Mouse (Mus musculus): ENCODE data around the gene Dhx40. TPM values are rescaled to one million over a fixed set of nuclear protein-coding genes. Genes with fewer than 3 reads are reported as not detected.
A peak's percentile ranks its signal among the peaks of the same experiment; 100 is the strongest.
"Not testable (repeated sequence)": the region's sequence is repeated elsewhere in the genome, so short reads cannot be mapped to it uniquely, and the experiment has no call there.

Dhx40 gene
- total RNA-seq, 4 experiments from 2014 or later = 25.2 to 34.7 (median 29.0) TPM

GRCm38 (mm10) chr11:86756156-86757141, 51.1 kb downstream of the Dhx40 start:
- DNase-seq (ENCODE audit: low spot score in 2 of 2) = peak; percentile 51 to 64

GRCm38 (mm10) chr11:86752404-86752803, 55.1 kb downstream of the Dhx40 start:
- DNase-seq (ENCODE audit: low spot score in 2 of 2) = no peak

DNA sequence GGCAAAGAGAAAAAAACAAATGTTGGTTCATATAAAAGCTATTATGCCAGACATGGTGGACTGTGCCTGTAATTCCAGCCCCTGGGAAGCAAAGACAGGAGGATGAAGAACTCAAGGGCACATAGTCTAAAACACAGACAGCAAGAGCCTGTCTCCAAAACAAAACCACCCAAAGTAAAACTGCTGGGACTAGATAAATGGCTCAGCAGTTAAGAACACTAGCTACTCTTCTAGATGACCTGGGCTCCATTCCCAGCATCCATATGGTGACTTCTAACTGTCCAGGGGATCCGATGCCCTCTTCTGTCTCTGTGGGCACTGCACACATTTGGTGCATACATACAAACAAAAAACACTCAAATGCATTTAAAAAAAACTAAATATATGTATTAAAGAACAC, 56.5 kb downstream of the Dhx40 start:
- no peak for DNase-seq (ENCODE audit: low spot score in 2 of 2)

GRCm38 (mm10) chr11:86749776-86750423, 57.6 kb downstream of the Dhx40 start:
- DNase-seq (ENCODE audit: low spot score in 2 of 2) = no peak

DNA sequence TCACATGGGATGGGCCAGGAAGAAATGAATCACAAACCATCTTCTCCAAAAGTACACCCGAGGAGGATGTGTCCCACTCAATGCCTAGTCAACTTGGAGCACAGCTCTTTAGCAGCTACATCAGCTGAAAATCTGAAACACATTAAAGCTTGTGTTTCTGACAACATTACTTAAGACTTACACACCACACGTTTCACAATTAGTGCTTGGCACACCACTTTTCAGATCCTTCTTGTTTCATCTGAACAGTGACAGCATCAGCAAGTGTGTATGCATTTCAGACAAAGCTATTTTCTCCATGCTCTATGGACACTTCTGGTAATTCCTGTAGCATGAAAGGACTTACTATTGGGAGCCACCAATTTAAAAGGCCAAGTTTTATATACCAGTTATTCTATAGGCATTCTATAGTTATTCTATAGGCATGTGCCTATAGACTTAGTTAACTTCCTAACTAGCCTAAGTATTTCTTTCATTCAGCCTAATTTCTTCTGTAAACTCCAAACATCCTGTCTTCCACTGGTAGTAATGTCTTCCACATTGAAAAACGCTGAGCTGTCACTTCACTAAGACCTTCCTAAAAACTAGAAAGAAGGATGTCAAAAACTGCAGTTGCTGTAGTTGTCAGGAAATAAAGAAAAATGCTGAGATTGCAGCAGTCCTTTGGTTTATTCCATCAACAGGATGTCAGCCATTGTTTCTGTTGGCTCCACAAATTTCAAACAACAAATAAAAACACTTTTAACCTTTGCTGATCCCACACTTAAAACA, 61.7 kb downstream of the Dhx40 start:
- DNase-seq (ENCODE audit: low spot score in 2 of 2) = no peak

DNA sequence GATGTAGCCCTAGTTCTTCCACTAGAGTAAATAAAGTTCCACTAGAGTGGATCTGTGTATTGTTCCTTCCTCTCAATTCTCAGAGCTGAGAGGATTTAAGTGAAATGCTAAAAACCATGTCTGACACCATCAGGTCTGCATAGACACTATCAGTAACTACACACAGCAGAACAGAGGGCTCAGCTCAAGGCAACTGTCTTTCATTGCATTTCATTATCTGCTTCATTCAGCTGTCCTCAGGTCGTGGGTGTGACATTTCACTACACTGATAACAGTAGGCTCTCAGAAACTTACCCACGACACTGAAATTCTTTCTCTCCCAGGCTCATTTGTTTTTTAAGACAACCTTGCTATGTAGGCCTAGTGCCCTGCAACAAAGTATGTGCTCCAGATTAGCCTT, 64.9 kb downstream of the Dhx40 start:
- DNase-seq (ENCODE audit: low spot score in 2 of 2) = no peak

DNA sequence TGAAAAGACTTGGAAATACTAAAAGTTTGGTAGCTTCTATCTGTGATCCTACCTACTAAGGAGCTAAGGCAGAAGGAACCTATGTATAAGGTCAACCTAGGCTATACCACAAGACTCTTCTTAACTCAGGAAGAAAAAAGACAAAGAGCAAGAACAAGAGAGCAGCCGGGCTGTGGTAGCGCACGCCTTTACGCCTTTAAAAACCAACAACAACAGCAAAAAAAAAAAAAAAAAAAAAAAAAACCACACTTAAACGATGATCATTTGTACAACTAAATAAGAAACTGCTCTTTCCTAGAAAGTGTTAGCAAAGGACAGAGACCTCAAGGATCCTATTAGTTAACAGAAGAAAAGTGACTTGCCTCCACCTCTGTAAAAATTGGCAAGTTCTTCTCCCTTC, 66.0 kb downstream of the Dhx40 start:
- no peak for DNase-seq (ENCODE audit: low spot score in 2 of 2)

GRCm38 (mm10) chr11:86739470-86739869, 68.1 kb downstream of the Dhx40 start:
- DNase-seq (ENCODE audit: low spot score in 2 of 2) = no peak

GRCm38 (mm10) chr11:86738956-86739355, 68.6 kb downstream of the Dhx40 start:
- DNase-seq (ENCODE audit: low spot score in 2 of 2) = no peak

- DNase-seq (ENCODE audit: low spot score in 2 of 2) = not testable (repeated sequence)
Observed at GRCm38 (mm10) chr11:86738308-86738707, 69.2 kb downstream of the Dhx40 start.

DNA sequence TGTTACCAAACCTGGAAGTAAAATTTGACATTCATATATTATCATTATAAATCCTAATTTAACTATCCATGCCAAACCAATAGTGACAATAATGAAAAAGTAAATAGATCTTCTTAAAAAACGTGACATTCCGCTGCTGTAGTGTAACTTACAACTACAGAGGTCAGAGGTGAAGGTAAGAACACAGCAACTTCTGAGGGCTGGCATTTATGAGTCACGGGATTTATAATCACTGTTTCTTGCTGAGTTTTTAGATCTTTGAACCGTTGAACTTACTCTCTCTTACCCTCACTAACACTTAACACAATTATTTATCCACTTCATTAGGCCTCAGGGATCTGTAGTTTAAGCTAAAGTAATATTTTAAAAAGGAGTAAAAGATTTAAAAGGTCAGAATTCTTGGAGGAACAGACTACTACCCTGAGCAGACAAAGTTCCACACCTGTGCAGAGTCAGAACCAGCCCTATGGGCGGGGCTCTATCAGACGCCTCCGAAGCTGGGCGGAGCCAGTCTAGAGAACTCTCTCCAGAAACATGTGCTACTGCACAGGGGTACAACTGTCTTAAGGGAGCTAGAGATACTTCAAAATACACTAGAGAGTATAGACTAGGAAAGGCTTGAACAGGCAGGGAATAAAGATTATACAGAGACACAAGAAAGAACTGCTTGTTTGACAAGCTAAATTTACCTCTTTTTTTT, 70.1 kb downstream of the Dhx40 start:
- DNase-seq (ENCODE audit: low spot score in 2 of 2) = no peak

DNA sequence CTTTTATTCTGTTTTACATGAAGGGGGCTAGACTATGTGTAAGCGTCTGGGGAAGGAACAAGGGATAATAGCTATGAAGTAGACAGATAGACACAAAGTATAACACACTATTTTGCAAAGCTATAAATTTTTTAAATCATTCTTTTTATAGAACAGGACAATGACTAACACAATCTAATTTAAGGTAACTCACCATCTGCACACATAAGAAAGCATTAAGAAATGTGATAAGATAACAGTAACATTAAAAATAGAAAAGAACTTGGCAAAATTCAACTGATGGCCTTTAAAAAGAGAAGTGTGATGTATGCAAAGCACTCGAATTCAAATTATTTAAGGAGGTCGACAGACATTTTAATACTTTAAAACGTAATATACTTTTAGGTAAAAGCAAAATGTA, 72.6 kb downstream of the Dhx40 start:
- no peak for DNase-seq (ENCODE audit: low spot score in 2 of 2)

DNA sequence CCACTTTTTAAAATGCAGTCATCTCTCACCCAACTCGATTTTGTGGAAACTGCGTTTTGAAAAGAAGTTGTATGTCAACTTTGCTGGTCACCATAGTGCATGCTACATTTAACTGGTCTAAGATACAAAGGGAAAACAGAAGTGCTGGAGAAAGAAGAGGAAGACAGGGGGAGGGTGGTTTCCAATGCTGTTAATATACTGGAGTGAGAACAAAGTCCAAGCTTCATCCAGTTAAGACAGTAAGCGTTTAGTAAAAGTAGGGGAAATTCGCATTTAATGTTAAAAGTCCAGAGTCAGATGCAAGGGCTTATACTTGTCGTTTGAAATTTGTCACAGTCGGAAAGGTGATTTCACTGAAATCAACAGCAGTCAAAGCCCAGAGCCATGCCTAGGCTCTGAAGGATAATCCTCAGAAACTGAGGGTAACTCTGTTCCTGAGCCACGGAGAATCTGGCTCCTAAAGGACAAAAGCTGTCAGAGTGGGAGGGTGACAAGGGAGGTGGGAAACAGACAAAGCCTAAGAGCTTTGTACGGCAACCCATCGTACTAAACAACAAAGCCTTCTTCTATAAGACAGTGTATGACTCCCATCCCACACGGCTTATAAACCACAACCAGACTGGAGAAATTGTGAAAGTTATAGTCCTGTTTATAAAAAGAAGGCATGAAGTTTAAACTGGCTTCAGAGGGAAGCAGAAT, 73.2 kb downstream of the Dhx40 start:
- no peak for DNase-seq (ENCODE audit: low spot score in 2 of 2)

DNA sequence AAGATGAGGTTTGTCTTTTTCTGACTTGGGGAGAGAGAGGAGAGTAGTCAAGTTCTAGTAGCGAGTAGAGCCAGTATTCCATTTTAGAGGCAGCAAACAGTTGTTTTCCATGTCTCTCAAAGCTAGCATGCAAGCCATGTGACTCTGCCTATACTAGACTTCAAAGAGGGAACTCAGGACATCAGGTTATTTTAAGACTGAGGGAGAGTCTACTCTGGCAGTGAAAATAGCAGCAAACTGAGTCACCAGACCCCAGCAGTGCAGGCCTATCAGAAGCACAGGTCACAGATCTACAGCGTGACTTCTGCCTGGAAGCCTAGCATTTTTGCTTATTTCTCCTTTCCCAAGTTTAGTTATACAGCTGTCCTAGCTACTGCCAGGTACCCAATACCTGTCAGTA, 76.1 kb downstream of the Dhx40 start:
- no peak for DNase-seq (ENCODE audit: low spot score in 2 of 2)

- no peak for DNase-seq (ENCODE audit: low spot score in 2 of 2)
Observed at GRCm38 (mm10) chr11:86725607-86726006, 81.9 kb downstream of the Dhx40 start.

- no peak for DNase-seq (ENCODE audit: low spot score in 2 of 2)
Observed at GRCm38 (mm10) chr11:86724982-86725381, 82.6 kb downstream of the Dhx40 start.

GRCm38 (mm10) chr11:86724004-86724403, 83.5 kb downstream of the Dhx40 start:
- DNase-seq (ENCODE audit: low spot score in 2 of 2) = no peak

- no peak for DNase-seq (ENCODE audit: low spot score in 2 of 2)
Observed at GRCm38 (mm10) chr11:86719390-86719789, 88.2 kb downstream of the Dhx40 start.
